Mouse (Mus musculus) intestine, embryonic 14.5 days (tissue): ENCODE results near the gene Slc12a1. TPM values are rescaled to one million over a fixed set of nuclear protein-coding genes. Genes with fewer than 3 reads are reported as not detected.

Experiments
- ATAC-seq: fragments of 200-750 bp; cut with Nextera tagmentation; replicated peaks from 2 replicates; pipeline ENCODE4 v1.8.0; 2017; ENCODE audit warnings: low read depth, moderate number of reproducible peaks, moderate TSS enrichment, moderate library complexity; ENCODE audit not compliant: low FRiP score, low TSS enrichment
- DNase-seq: peaks from one replicate; pipeline ENCODE4 v3.0.0-alpha.2; 2018; ENCODE audit warnings: low spot score
- H3K27ac ChIP-seq: fragments of 300-500 bp; sonication (generic); 2 replicates; pipeline ENCODE4 v1.5.1; 2014; ENCODE audit warnings: low read depth, mild to moderate bottlenecking, control low read depth
- H3K27me3 ChIP-seq: fragments of 300-500 bp; sonication (generic); replicated peaks from 2 replicates; pipeline ENCODE4 v1.6.1; 2014; ENCODE audit warnings: low read length, control low read depth; ENCODE audit not compliant: control insufficient read depth, insufficient read depth
- H3K36me3 ChIP-seq: fragments of 300-500 bp; sonication (generic); 2 replicates; pipeline ENCODE4 v1.6.1; 2014; ENCODE audit warnings: low read length, control low read depth; ENCODE audit not compliant: control insufficient read depth, insufficient read depth
- H3K4me1 ChIP-seq: fragments of 300-500 bp; sonication (generic); replicated peaks from 2 replicates; pipeline ENCODE4 v1.6.1; 2014; ENCODE audit warnings: low read length, control low read depth, mixed read lengths; ENCODE audit not compliant: control insufficient read depth, insufficient read depth
- H3K4me2 ChIP-seq: fragments of 300-500 bp; sonication (generic); 2 replicates; pipeline ENCODE4 v1.6.1; 2014; ENCODE audit warnings: low read length
- H3K4me3 ChIP-seq: fragments of 300-500 bp; sonication (generic); 2 replicates; pipeline ENCODE4 v1.5.1; 2014; ENCODE audit warnings: low read depth, low read length, control low read depth, mixed read lengths
- H3K9ac ChIP-seq: fragments of 300-500 bp; sonication (generic); 2 replicates; pipeline ENCODE4 v1.6.1; 2014; ENCODE audit warnings: mild to moderate bottlenecking, low read length
- H3K9me3 ChIP-seq: fragments of 300-500 bp; sonication (generic); 2 replicates; pipeline ENCODE4 v1.6.1; 2016; ENCODE audit warnings: low read length, control low read depth; ENCODE audit not compliant: control insufficient read depth
- WGBS: fragments of 180-500 bp; shearing (Covaris S2); extraction: QIAGEN DNeasy Blood & Tissue Kit; methylation state at CpG from one replicate; pipeline ENCODE4 v1.1.7; 2014; 5-methylcytosine and 5-hydroxymethylcytosine counted together
- polyA plus RNA-seq: library from polyadenylated mRNA; unstranded; fragments of >200 nt; fragmentation: Nextera tagmentation; extraction: Ambion mirVana; gene quantifications from 2 replicates; pipeline ENCODE4 v1.2.1, GENCODE M21; 2014

The Slc12a1 gene
- polyA plus RNA-seq, 1 experiment from 2014 or later, result not detected

GRCm38 (mm10) chr2:125178225-125178798 is 26.0 kb downstream of the Slc12a1 start:
- no peaks in the 10 kb centered on the region for H3K36me3 ChIP-seq

GRCm38 (mm10) chr2:125187904-125188303 is 35.6 kb downstream of the Slc12a1 start:
- 64% methylated on average over 11 of the region's 11 CpGs for WGBS
- DNase-seq, result no peak

More at GRCm38 (mm10) chr2:125178225-125178798, 26.0 kb downstream of the Slc12a1 start:
- ATAC-seq (no peak), DNase-seq (no peak)
- Histone ChIP-seq H3K4me2 (no peak overlapping the region), H3K27me3 (no peaks in the 10 kb centered on the region), H3K9me3 (no peaks in the 10 kb centered on the region), H3K9ac (no peak overlapping the region), H3K27ac (no peak overlapping the region), H3K4me3 (no peak overlapping the region), H3K4me1 (no peaks in the 10 kb centered on the region)
- 81% methylated on average over 7 of the region's 7 CpGs for WGBS

GRCm38 (mm10) chr2:125189197-125189596 is 36.9 kb downstream of the Slc12a1 start:
- Histone ChIP-seq H3K4me1 (no peaks in the 10 kb centered on the region), H3K27ac (no peak overlapping the region), H3K36me3 (no peaks in the 10 kb centered on the region), H3K27me3 (no peaks in the 10 kb centered on the region), H3K9ac (no peak overlapping the region), H3K4me2 (no peak overlapping the region), H3K9me3 (0 out of 2 replicates have a peak, but pooled peaks cover 3% of the 10 kb centered on the region), H3K4me3 (no peak overlapping the region)
- ATAC-seq (no peak), DNase-seq (peak; percentile 80)
- WGBS, result 2% methylated on average over 2 of the region's 2 CpGs

More at GRCm38 (mm10) chr2:125187904-125188303, 35.6 kb downstream of the Slc12a1 start:
- H3K9ac ChIP-seq, result no peak overlapping the region
- no peak for ATAC-seq
- H3K36me3 ChIP-seq, result no peaks in the 10 kb centered on the region
- no peaks in the 10 kb centered on the region for H3K4me1 ChIP-seq
- no peak overlapping the region for H3K4me2 ChIP-seq
- no peak overlapping the region for H3K27ac ChIP-seq
- H3K9me3 ChIP-seq, result 0 out of 2 replicates have a peak, but pooled peaks cover 3% of the 10 kb centered on the region
- H3K4me3 ChIP-seq, result no peak overlapping the region
- no peaks in the 10 kb centered on the region for H3K27me3 ChIP-seq

- H3K27me3 ChIP-seq, result no peaks in the 10 kb centered on the region
- no peak overlapping the region for H3K9ac ChIP-seq
- H3K36me3 ChIP-seq, result no peaks in the 10 kb centered on the region
- no peak overlapping the region for H3K4me3 ChIP-seq
- H3K4me2 ChIP-seq, result no peak overlapping the region
- H3K27ac ChIP-seq, result no peak overlapping the region
- H3K4me1 ChIP-seq, result no peaks in the 10 kb centered on the region
- 0 out of 2 replicates have a peak, but pooled peaks cover 3% of the 10 kb centered on the region for H3K9me3 ChIP-seq
- DNase-seq, result no peak
- ATAC-seq, result no peak
Observed at GRCm38 (mm10) chr2:125192905-125193304, 40.6 kb downstream of the Slc12a1 start.

- Histone ChIP-seq H3K9me3 (0 out of 2 replicates have a peak, but pooled peaks cover 3% of the 10 kb centered on the region), H3K9ac (no peak overlapping the region), H3K4me3 (no peak overlapping the region), H3K27ac (no peak overlapping the region), H3K36me3 (no peaks in the 10 kb centered on the region), H3K4me1 (no peaks in the 10 kb centered on the region), H3K4me2 (no peak overlapping the region), H3K27me3 (no peaks in the 10 kb centered on the region)
- WGBS, result 75% methylated on average over 7 of the region's 7 CpGs
- ATAC-seq (no peak), DNase-seq (no peak)
Observed at GRCm38 (mm10) chr2:125196771-125197170, 44.5 kb downstream of the Slc12a1 start.

GRCm38 (mm10) chr2:125208894-125209596 is 56.7 kb downstream of the Slc12a1 start:
- 64% methylated on average over 14 of the region's 14 CpGs for WGBS
- ATAC-seq, result peak; percentile 23; the same call in 1 of the 2 replicates
- Histone ChIP-seq H3K27me3 (no peaks in the 10 kb centered on the region), H3K9me3 (no peaks in the 10 kb centered on the region), H3K36me3 (no peaks in the 10 kb centered on the region), H3K4me2 (no peak overlapping the region), H3K4me3 (no peak overlapping the region), H3K4me1 (peaks cover 13% of the 10 kb centered on the region; the same call in 1 of the 2 replicates), H3K9ac (no peak overlapping the region), H3K27ac (no peak overlapping the region)
- no peak for DNase-seq

GRCm38 (mm10) chr2:125211831-125212510 is 59.7 kb downstream of the Slc12a1 start:
- Histone ChIP-seq H3K36me3 (no peaks in the 10 kb centered on the region), H3K4me3 (no peak overlapping the region), H3K9me3 (no peaks in the 10 kb centered on the region), H3K27ac (no peak overlapping the region), H3K9ac (no peak overlapping the region), H3K27me3 (no peaks in the 10 kb centered on the region), H3K4me2 (no peak overlapping the region), H3K4me1 (peaks cover 13% of the 10 kb centered on the region; the same call in 1 of the 2 replicates)
- no peak for DNase-seq
- 46% methylated on average over 10 of the region's 10 CpGs for WGBS
- no peak for ATAC-seq

GRCm38 (mm10) chr2:125214592-125214991 is 62.3 kb downstream of the Slc12a1 start:
- H3K4me1 ChIP-seq, result peaks cover 13% of the 10 kb centered on the region; the same call in 1 of the 2 replicates
- no peak overlapping the region for H3K4me3 ChIP-seq
- no peak overlapping the region for H3K27ac ChIP-seq
- no peaks in the 10 kb centered on the region for H3K9me3 ChIP-seq
- no peaks in the 10 kb centered on the region for H3K27me3 ChIP-seq
- ATAC-seq (0 out of 2 replicates have a peak, but pooled peaks have one; percentile 55), DNase-seq (peak; percentile 94)
- under 1% methylated on average over 3 of the region's 3 CpGs for WGBS
- no peaks in the 10 kb centered on the region for H3K36me3 ChIP-seq
- no peak overlapping the region for H3K4me2 ChIP-seq
- H3K9ac ChIP-seq, result no peak overlapping the region
